Comparison of ENCODE assay signal across 22 mouse cellular contexts in genomic region chr14:31899504-31899903, GRCm38 (mm10).
DNase-seq lines count a peak whose midpoint lies in the region; ATAC-seq lines count a peak whose summit lies in the region.
"Had no signal": no experiment of that assay in that cellular context is flagged by ENCODE, and none has a peak within 500 bp of the region (broad histone marks: within the 10 kb centered on the region; RNA-seq: fewer than 3 reads in every experiment).

No protein-coding gene starts in this region.

- H3K4me3 ChIP-seq in hindbrain, embryonic 16.5 days (ENCODE audit: low read length), result no peak overlapping the region
- no peak overlapping the region for H3K4me3 ChIP-seq in hindbrain, embryonic 11.5 days (ENCODE audit: low read depth, low read length)
- no peak overlapping the region for H3K4me3 ChIP-seq in neural tube, embryonic 13.5 days
- H3K4me3 ChIP-seq: embryonic facial prominence, embryonic 12.5 days; forebrain, embryonic 13.5 days; layer of hippocampus, adult 2 months; limb, embryonic 12.5 days; liver, embryonic 12.5 days; midbrain, embryonic 12.5 days; myocyte had no signal

- ATAC-seq in hindbrain, embryonic 16.5 days, result peak; percentile 45; the same call in 1 of the 2 replicates
- no peak for ATAC-seq in hindbrain, embryonic 11.5 days (ENCODE audit: low FRiP score)
- ATAC-seq in neural tube, embryonic 13.5 days (ENCODE audit: low read depth), result peak; percentile 56; the same call in 1 of the 2 replicates
- ATAC-seq: forebrain, embryonic 13.5 days; intestine, postnatal 0 days; liver, embryonic 12.5 days had no signal

- no peaks in the 10 kb centered on the region for H3K4me1 ChIP-seq in hindbrain, embryonic 16.5 days (ENCODE audit: control insufficient read depth, insufficient read depth, low read depth, low read length)
- H3K4me1 ChIP-seq in hindbrain, embryonic 11.5 days (replicated peaks; ENCODE audit: control insufficient read depth, insufficient read depth, low read length), result no peaks in the 10 kb centered on the region
- H3K4me1 ChIP-seq in neural tube, embryonic 13.5 days (replicated peaks), result 0 out of 2 replicates have a peak, but pooled peaks cover 7% of the 10 kb centered on the region
- H3K4me1 ChIP-seq: limb, embryonic 12.5 days; liver, embryonic 12.5 days had no signal

- no peak overlapping the region for H3K4me2 ChIP-seq in hindbrain, embryonic 16.5 days (ENCODE audit: low read length)
- no peak overlapping the region for H3K4me2 ChIP-seq in hindbrain, embryonic 11.5 days (replicated peaks; ENCODE audit: low read depth, low read length)
- H3K4me2 ChIP-seq in neural tube, embryonic 13.5 days, result no peak overlapping the region
- H3K4me2 ChIP-seq: embryonic facial prominence, embryonic 12.5 days; forebrain, embryonic 13.5 days; limb, embryonic 12.5 days; liver, embryonic 12.5 days; midbrain, embryonic 12.5 days had no signal

- no peaks in the 10 kb centered on the region for H3K36me3 ChIP-seq in hindbrain, embryonic 16.5 days (ENCODE audit: control insufficient read depth, insufficient read depth, low read length)
- no peaks in the 10 kb centered on the region for H3K36me3 ChIP-seq in hindbrain, embryonic 11.5 days (ENCODE audit: control insufficient read depth, insufficient read depth, low read length)
- no peaks in the 10 kb centered on the region for H3K36me3 ChIP-seq in neural tube, embryonic 13.5 days
- H3K36me3 ChIP-seq: embryonic facial prominence, embryonic 12.5 days; limb, embryonic 12.5 days; liver, embryonic 12.5 days; midbrain, embryonic 12.5 days had no signal

- 52% methylated on average over 8 of the region's 8 CpGs for WGBS in hindbrain, embryonic 16.5 days
- WGBS in hindbrain, embryonic 11.5 days, result 67% methylated on average over 8 of the region's 8 CpGs
- 30% methylated on average over 8 of the region's 8 CpGs for WGBS in neural tube, embryonic 13.5 days

- H3K27me3 ChIP-seq in hindbrain, embryonic 16.5 days (replicated peaks; ENCODE audit: control insufficient read depth, insufficient read depth, low read length), result no peaks in the 10 kb centered on the region
- H3K27me3 ChIP-seq in hindbrain, embryonic 11.5 days (ENCODE audit: control insufficient read depth, insufficient read depth, low read length), result no peaks in the 10 kb centered on the region
- H3K27me3 ChIP-seq in neural tube, embryonic 13.5 days, result no peaks in the 10 kb centered on the region
- H3K27me3 ChIP-seq: embryonic facial prominence, embryonic 12.5 days; forebrain, embryonic 13.5 days; limb, embryonic 12.5 days; liver, embryonic 12.5 days had no signal

- DNase-seq in cerebellum, postnatal 10 days, result peak; percentile 12 to 19
- DNase-seq in cerebellum, postnatal 25 days, result no peak
- DNase-seq in hindbrain, embryonic 11.5 days (ENCODE audit: low spot score), result no peak
- no peak for DNase-seq in neural tube, embryonic 10.5 days (ENCODE audit: extremely low spot score, low spot score)
- DNase-seq in thymus, postnatal 14 days, result no peak
- DNase-seq: adrenal gland, postnatal 36 days; cerebellum, adult 11-12 months; heart, postnatal 4 days; kidney, postnatal 25 days; lung, adult 2 months; right cerebral cortex, postnatal 25 days; spleen, adult 18-20 months had no signal

- no peak overlapping the region for H3K27ac ChIP-seq in hindbrain, embryonic 16.5 days (ENCODE audit: low read depth, low read length)
- H3K27ac ChIP-seq in hindbrain, embryonic 11.5 days (ENCODE audit: low read depth, low read length), result no peak overlapping the region
- no peak overlapping the region for H3K27ac ChIP-seq in neural tube, embryonic 13.5 days (replicated peaks)
- H3K27ac ChIP-seq: embryonic facial prominence, embryonic 12.5 days; forebrain, embryonic 13.5 days; layer of hippocampus, adult 2 months; limb, embryonic 12.5 days; liver, embryonic 12.5 days; midbrain, embryonic 12.5 days had no signal

- no peaks in the 10 kb centered on the region for H3K9me3 ChIP-seq in hindbrain, embryonic 16.5 days (ENCODE audit: control insufficient read depth, low read length)
- H3K9me3 ChIP-seq in hindbrain, embryonic 11.5 days (ENCODE audit: control insufficient read depth, low read length), result no peaks in the 10 kb centered on the region
- H3K9me3 ChIP-seq in neural tube, embryonic 13.5 days, result no peaks in the 10 kb centered on the region
- H3K9me3 ChIP-seq: embryonic facial prominence, embryonic 12.5 days; forebrain, embryonic 13.5 days; limb, embryonic 12.5 days; liver, embryonic 12.5 days; midbrain, embryonic 12.5 days had no signal

- no peak overlapping the region for H3K9ac ChIP-seq in hindbrain, embryonic 16.5 days (ENCODE audit: low read depth, low read length)
- H3K9ac ChIP-seq in hindbrain, embryonic 11.5 days (ENCODE audit: low read depth, low read length), result no peak overlapping the region
- H3K9ac ChIP-seq in neural tube, embryonic 13.5 days, result no peak overlapping the region
- H3K9ac ChIP-seq: embryonic facial prominence, embryonic 12.5 days; forebrain, embryonic 13.5 days; limb, embryonic 12.5 days; liver, embryonic 12.5 days; midbrain, embryonic 12.5 days had no signal

Comparison
In these comparisons a context has a peak if more than half of its experiments do, and no peak if none do; other contexts are left out.
1. DNase-seq: peak in cerebellum, postnatal 10 days (2 of 2); none in cerebellum, postnatal 25 days (0 of 2), hindbrain, embryonic 11.5 days (single experiment), neural tube, embryonic 10.5 days (single experiment) and thymus, postnatal 14 days (single experiment).